Mouse (Mus musculus) cortical plate, adult 2 months (tissue): ENCODE measurements around the gene Metrn. TPM values are rescaled to one million over a fixed set of nuclear protein-coding genes. Genes with fewer than 3 reads are reported as not detected.

Experiments used
- H3K27ac ChIP-seq: fragments of 200-500 bp; 2 replicates; pipeline ENCODE4 v1.5.1; 2012; ENCODE audit warnings: low read length, control low read depth, inconsistent platforms; ENCODE audit not compliant: insufficient read depth
- H3K4me1 ChIP-seq: fragments of 200-500 bp; 2 replicates; pipeline ENCODE4 v1.6.1; 2011; ENCODE audit warnings: low read length; ENCODE audit not compliant: control insufficient read depth, insufficient read depth
- H3K4me3 ChIP-seq: fragments of 200-500 bp; 2 replicates; pipeline ENCODE4 v1.5.1; 2011; ENCODE audit warnings: mild to moderate bottlenecking, low read length, control low read depth; ENCODE audit not compliant: insufficient read depth
- CTCF ChIP-seq: fragments of 200-500 bp; IDR thresholded peaks from 2 replicates; pipeline ENCODE4 v1.5.1; 2011; ENCODE audit warnings: mild to moderate bottlenecking, control low read depth, low read length; ENCODE audit not compliant: insufficient read depth; ENCODE audit errors: extremely low read depth
- POLR2A ChIP-seq: fragments of 200-500 bp; IDR thresholded peaks from 2 replicates; pipeline ENCODE4 v1.6.1; 2011; ENCODE audit warnings: mild to moderate bottlenecking, low read length, control low read depth; ENCODE audit not compliant: insufficient read depth; ENCODE audit errors: extremely low read depth
- polyA plus RNA-seq: library from polyadenylated mRNA; depleted of rRNA; stranded (reverse); fragments of >200 nt; gene quantifications from 2 replicates; pipeline ENCODE4 v1.2.3, GENCODE M21; 2012

The Metrn gene
- polyA plus RNA-seq, 1 experiment: 141 TPM

- no peak for TF ChIP-seq CTCF
- no peak for TF ChIP-seq POLR2A
Measured at GRCm38 (mm10) chr17:25757691-25758090, 39.2 kb downstream of the Metrn start.

GRCm38 (mm10) chr17:25756378-25757242, 40.3 kb downstream of the Metrn start:
- TF ChIP-seq CTCF (no peak), POLR2A (no peak)
- Histone ChIP-seq H3K27ac (no peak overlapping the region), H3K4me3 (no peak overlapping the region), H3K4me1 (peaks cover 7% of the 10 kb centered on the region)

More at GRCm38 (mm10) chr17:25757691-25758090, 39.2 kb downstream of the Metrn start:
- Histone ChIP-seq H3K4me3 (no peak overlapping the region), H3K4me1 (peaks cover 10% of the 10 kb centered on the region), H3K27ac (no peak overlapping the region)

GRCm38 (mm10) chr17:25755627-25756377, 41.1 kb downstream of the Metrn start:
- TF ChIP-seq POLR2A: no peak
- TF ChIP-seq CTCF: no peak
- H3K4me1 ChIP-seq: peaks cover 3% of the 10 kb centered on the region
- no peak overlapping the region for H3K4me3 ChIP-seq
- no peak overlapping the region for H3K27ac ChIP-seq

- peaks cover 2% of the 10 kb centered on the region for H3K4me1 ChIP-seq
- no peak overlapping the region for H3K27ac ChIP-seq
- no peak overlapping the region for H3K4me3 ChIP-seq
- TF ChIP-seq POLR2A: no peak
- TF ChIP-seq CTCF: no peak
Measured at GRCm38 (mm10) chr17:25755086-25755485, 41.9 kb downstream of the Metrn start.

GRCm38 (mm10) chr17:25754241-25754640, 42.7 kb downstream of the Metrn start, which contains the start of gene Msln:
Gene Msln (minus strand): TSS chr17:25754378.
- TF ChIP-seq CTCF: no peak
- TF ChIP-seq POLR2A: no peak

GRCm38 (mm10) chr17:25751446-25751845, 45.5 kb downstream of the Metrn start:
- H3K4me1 ChIP-seq: no peaks in the 10 kb centered on the region
- H3K27ac ChIP-seq: no peak overlapping the region
- no peak for TF ChIP-seq POLR2A
- TF ChIP-seq CTCF: no peak
- no peak overlapping the region for H3K4me3 ChIP-seq

More at GRCm38 (mm10) chr17:25754241-25754640, 42.7 kb downstream of the Metrn start, which contains the start of gene Msln:
- Histone ChIP-seq H3K4me1 (no peaks in the 10 kb centered on the region), H3K4me3 (no peak within 1 kb of the TSS), H3K27ac (no peak within 1 kb of the TSS)

- H3K27ac ChIP-seq: no peak overlapping the region
- TF ChIP-seq POLR2A: no peak
- no peak for TF ChIP-seq CTCF
- H3K4me3 ChIP-seq: no peak overlapping the region
- H3K4me1 ChIP-seq: no peaks in the 10 kb centered on the region
Measured at GRCm38 (mm10) chr17:25749314-25749713, 47.6 kb downstream of the Metrn start.

GRCm38 (mm10) chr17:25748238-25748637, 48.7 kb downstream of the Metrn start:
- H3K4me3 ChIP-seq: no peak overlapping the region
- no peaks in the 10 kb centered on the region for H3K4me1 ChIP-seq
- no peak for TF ChIP-seq CTCF
- TF ChIP-seq POLR2A: no peak
- H3K27ac ChIP-seq: no peak overlapping the region

GRCm38 (mm10) chr17:25744311-25744710, 52.6 kb downstream of the Metrn start:
- TF ChIP-seq POLR2A (no peak), CTCF (no peak)
- no peak overlapping the region for H3K4me3 ChIP-seq
- no peaks in the 10 kb centered on the region for H3K4me1 ChIP-seq
- H3K27ac ChIP-seq: no peak overlapping the region
